Mouse (Mus musculus): ENCODE measurements at regions not wholly inside any gene's neighbourhood (a gene's known extent, or its start where the extent isn't known, plus 50 kb on each side); places are given as distances from the start of the nearest gene placed in this dataset.

DNA sequence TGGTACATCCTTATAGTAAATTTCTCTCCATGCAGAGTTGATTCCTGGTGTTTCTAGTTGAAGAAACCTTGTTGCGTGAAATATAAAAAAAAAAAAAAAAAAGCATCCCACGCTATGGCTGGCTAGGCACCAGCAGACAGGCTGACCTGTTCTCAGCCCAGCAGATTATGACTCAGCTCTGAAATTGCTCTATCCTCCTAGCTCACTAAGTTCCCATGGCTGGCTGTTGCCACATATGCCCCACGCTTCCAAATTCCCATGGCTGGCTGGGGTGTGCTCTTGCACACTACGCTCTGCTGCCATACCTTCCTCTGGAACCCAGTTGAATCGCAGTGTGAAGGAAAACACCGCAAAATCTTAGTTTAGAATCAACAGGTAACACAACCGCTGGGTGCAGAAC lies 270.1 kb downstream of the Mid1ip1 start:
- DNase-seq (ENCODE audit: low spot score in 2 of 2): no peak

DNA sequence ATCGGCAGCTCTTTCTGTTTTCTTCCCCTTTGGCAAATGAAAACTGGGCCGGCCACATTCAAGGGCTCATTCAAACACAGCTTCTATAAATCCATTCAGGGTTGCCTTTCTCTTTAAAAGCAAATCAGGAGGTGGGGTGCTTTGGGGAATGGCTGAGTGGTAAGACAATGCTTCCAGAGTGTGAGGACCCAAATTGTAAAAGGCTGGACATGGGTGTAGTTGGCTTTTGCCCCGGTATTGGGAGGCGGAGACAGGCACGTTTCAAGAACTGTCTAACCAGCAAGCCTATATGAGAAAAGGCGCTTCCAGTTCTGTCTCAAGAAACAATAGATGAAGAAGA lies 277.0 kb downstream of the Mid1ip1 start:
- DNase-seq (ENCODE audit: low spot score in 2 of 2): peak in 1 of 2 experiments; percentile 4

DNA sequence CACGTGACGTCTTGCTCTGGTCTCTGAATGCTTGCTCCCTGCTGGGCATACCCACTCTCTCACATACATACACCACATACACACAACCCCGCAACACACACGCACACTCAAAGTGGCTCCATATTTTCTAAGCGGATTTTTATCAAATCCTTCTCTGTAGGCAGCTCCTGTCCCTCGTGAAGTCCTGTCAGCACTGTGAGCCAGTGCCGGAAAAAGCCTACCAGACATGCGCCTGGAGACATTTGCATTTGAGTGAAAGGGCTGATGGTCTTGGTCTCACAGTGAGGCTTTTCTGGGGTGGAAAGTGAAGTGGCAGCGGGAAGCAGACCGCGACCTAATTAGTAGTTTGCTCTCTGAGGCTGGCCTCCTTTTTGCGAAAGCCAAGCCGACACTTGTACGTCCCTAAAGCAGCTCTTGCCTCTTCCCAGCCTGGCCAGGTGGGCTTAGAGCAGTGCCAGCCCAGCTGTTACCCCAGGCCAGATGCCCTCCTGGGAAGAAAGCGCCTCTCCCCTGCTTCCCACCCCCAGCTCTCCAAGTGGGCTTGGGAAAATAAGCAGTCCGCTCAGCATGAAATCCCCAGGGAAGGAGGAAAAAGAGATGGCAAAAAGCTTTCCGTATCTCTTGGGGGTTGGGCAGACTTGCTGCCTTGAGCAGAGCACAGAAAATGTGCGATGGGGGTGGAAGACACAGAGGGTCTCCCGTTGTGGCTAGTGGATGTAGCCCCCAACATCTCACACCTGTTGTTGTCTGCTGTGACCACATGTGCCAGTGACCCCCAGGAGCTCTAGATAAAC lies 277.6 kb downstream of the Mid1ip1 start:
- DNase-seq (ENCODE audit: low spot score in 2 of 2): peak; percentile 35 to 41

DNA sequence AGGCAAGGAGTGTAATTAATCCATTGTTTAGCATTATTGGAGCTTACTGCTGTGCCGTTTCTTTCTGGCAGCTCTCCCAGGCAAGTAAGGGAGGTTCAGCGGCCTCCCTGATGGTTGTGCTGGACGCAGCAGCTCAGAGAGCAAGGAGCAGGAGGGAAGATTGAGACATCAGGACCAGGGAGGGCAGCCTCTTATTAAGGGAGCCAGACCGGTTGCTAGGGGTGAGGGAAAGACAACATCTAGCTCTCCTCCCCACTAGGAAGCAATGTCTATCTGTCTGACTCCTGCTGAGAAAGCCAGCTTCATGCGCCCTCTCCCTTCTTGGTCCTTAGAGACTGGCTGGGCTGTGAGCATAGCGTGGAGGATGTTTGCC lies 278.2 kb downstream of the Mid1ip1 start:
- peak; percentile 7 to 14 for DNase-seq (ENCODE audit: low spot score in 2 of 2)

DNA sequence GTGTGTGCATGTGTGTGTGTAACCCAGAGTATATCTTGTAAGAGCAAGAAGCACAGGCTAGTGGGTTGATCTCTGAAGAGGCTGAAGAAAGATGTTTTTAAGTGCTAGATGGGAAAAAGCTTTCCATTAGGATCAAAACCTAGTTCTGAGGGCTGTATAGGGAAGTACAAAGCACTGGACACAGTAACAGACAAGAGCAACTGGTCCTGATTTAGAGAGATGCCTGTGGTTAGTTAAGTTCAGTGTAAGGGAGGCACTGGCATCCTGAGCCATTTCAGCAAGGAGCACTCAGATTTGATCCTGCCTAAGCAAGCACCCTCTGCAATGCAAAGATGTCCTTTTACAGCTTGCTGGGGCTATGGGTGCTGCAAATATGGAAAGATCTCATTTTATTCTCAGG lies 280.1 kb downstream of the Mid1ip1 start:
- DNase-seq (ENCODE audit: low spot score in 2 of 2): no peak

DNA sequence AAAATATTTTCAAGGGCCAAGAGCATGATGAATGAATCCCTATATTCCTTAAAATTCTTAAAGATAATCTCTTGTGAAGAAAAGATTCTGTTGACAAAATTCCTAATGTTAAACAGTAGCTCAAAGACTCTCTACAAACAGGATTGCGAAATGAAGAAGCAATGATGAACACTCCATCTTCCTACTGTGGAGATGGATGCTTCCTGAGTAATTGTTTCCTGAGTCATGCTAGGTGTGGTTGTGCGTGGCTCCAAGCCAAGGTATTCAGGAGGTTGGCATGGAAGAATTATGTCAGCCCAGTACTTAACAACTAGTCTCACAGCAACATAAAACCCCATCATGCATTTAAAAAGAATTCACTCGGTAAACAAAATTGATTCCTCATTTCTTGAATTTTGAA lies 286.4 kb downstream of the Mid1ip1 start:
- DNase-seq (ENCODE audit: low spot score in 2 of 2): no peak

DNA sequence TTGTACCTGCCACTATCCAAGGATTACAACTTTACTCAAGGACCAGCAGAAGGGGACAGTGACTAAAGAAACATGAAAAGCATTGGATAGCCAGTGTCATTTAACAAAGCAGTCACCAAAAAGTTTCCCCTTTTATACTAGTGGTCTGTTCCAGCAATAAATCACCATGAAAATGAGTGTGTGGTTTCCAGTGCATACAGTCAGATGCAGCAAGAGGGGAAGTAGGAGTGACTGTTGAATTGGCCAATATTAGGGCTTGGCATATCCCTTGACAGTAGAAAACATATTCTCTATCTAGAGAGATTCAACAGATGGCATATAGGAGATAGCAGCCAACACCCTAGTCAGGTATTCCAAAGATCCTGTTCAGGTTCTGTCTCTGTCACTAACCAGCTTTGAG lies 259.8 kb upstream of the H2al1a start:
- DNase-seq (ENCODE audit: low spot score in 2 of 2): no peak

DNA sequence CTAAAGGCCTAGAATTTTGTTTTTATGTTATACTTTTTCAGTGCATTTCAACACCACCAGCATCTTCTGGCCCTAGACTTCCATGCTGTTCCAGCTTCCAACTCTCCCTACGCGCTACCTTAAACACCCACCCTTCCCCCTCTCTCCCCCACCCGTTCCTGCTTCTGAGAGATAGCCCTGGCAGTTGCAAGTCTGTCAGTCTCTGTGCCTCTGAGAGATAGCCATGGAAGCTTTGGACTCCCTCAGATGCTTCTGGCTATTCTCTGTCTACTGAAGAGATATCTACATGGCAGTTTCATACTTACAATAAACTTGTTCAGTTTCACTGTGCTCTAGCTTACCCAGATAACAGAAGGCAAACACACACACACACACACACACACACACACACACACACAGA lies 252.3 kb upstream of the H2al1a start:
- no peak for DNase-seq (ENCODE audit: low spot score in 2 of 2)

DNA sequence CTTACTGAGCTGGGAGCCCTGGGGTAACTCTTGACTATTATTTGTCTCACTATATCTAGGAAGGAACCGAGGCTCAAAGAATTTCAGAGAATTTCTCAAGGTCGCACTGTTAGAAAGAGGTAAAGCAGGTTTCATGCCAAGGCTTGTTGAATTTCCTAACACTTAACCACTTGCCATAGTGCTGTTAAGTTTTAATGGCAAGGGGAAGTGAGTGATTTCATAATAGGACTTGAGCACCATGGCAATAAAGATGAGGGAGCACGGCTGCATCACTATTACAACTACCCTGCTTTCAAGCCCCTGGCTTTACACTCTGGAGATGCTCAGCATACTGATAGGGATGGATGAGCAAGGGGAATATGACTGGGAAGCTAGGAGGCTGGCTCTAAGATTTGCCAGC lies 216.9 kb upstream of the H2al1a start:
- DNase-seq (ENCODE audit: low spot score in 2 of 2): no peak

DNA sequence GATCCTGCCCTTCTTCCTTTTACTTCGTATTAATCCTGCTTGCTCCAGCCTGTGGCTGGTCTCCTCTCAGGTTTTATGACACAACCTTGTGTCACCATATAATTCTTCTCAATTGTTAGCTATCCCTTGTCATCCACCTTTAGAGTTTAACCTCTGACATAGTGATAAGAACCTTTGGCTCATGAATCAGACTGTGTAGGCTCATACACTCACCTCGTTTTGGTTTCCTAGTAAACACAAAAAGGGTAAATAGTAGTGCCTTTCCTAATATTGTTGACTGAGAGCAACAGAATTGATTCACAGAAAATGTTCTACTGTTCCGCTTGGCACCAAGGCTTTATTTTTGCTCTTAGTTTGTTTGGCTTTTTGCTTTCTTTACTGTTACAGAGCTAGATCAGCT lies 216.2 kb upstream of the H2al1a start:
- no peak for DNase-seq (ENCODE audit: low spot score in 2 of 2)

DNA sequence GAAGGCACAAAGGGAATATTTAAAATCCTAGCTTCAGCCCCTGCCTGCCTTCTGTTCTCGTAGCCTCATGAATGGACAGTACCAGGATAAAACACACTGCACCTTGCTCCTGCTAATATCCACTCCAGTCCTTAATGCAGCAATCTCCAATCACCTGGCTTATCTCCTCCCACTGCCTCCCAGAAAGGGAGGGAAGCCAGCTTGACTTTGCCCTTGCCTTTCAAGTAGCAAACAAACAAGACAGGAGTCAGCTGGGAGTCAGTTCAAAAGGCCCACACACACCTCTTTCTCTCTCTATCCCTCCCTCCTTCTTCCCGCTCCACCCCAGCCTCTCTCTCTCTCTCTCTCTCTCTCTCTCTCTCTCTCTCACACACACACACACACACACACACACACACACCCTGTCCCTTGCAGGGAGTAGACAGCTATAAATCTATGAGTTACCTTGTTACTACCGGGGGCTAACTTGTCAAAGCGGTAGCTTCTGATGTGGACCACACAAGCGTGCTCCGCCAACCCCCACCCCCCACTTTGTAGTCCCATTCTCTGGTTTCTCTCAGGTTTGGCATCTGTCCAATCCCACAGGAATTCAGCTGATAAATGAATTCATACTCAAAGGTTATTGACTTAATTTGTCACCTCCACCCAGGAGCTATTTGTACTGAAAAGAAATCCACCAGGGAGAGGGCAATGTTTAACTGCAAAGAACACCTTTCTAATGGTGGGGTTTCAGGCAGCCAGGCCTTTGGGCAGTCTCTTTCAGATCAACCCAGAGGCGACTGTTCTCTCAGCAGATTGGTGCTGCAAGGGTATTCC lies 212.6 kb upstream of the H2al1a start:
- no peak for DNase-seq (ENCODE audit: low spot score in 2 of 2)

DNA sequence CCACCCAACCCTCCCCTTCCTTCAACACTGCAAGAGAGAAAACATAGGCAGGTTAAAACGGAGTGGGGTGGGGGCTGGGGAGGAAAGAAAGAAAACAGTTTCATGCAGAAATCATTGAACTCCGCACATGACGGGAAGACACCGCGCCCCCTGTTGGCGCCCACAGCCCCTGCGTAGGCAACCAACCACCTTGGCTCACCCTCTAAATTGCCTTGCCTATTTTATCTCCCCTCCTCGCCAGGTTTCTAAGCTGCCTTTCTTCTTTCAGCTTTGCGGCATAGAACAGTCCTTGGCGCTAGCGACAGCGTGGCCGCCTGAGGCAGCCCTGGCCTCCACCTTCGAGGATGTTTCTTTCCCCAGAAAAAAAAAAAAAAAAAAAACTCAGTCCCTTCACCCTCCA lies 211.1 kb upstream of the H2al1a start:
- peak in 1 of 2 experiments; percentile 15 for DNase-seq (ENCODE audit: low spot score in 2 of 2)

DNA sequence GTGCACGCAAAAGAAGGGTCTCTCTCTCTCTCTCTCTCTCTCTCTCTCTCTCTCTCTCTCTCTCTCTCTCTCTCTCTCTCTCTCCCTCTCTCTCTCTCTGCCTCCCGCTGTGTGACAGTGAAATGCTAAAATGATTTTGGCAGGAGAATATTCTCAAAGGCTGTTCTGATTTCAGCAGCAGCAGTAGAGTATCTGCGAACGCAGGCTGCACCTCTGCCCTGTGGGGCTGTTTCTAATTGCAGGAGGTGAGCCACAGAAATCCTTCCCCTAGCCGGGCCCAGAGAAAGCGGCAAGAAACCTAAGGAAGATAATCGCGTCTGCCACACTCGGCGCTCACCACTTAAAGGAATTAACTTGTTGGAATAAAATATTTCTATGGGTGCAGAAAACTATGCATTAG lies 210.6 kb upstream of the H2al1a start:
- no peak for DNase-seq (ENCODE audit: low spot score in 2 of 2)

DNA sequence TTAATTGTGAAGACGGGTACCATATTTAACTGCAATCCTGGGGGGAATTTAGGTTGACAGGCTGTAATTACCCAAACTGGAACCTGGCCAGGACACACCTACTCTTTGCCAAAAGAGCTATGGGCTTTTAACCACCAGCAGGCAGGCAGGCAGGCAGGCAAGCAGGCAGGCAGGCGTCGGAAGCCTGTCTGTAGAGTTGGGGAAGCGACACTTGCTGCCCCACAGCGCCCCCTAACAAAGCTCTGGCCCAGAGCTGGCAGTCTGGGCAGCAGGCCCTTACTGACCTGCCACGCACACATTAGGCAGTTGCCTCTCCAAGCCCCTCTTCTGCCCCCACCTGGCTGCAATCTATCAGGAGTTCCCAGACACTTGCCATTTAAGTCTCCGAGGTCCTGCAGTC lies 208.6 kb upstream of the H2al1a start:
- peak in 1 of 2 experiments; percentile 15 for DNase-seq (ENCODE audit: low spot score in 2 of 2)

DNA sequence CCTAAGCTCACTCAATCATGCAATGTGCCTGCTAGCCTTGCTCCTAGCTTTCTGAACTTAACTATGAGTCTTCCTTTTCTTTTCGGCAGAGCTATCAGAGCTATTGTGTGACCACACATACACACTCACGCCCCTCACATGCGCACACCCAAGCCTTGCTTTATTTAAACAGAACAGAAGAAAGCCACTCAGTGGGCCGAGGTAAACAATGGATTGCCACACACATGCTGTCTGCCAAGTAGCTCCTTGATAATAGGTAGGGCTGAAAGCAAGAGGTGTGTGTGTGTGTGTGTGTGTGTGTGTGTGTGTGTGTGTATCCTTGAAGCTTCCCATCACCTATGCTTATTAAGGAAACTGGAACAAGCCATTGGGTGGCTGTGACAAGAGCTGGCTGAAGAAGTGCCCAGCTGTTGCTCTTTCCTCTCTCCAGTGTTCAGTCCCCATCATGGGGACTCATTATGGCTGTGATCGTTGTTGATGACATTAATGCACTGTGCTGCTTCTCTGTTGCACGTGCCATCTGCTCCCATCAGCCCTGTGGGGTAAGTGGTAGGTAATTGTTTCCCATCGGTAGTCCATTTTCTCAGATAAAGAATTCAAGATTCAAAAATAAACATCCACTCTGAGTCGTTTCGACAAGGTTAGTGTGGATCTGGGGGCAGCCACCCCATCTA lies 201.3 kb upstream of the H2al1a start:
- DNase-seq (ENCODE audit: low spot score in 2 of 2): no peak

DNA sequence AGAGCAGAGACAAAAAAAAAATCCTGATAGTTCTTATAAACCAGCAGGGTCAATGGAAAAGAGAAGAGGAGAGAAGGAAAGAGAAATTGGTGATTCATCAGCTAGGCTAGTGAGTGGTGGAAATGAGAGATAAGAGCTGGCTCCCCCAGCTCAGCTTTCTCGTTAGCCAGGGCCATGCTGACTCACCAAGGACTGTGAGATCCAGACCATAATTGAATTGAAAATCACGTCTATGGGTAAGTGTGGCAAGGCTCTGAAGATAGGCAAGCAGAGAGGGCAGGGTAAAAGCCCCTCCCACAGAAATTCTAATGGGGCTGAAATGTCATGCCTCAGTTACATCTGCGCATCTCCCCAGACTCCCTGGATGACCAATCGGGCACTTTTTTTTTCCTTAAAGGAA lies 200.7 kb upstream of the H2al1a start:
- DNase-seq (ENCODE audit: low spot score in 2 of 2): no peak

DNA sequence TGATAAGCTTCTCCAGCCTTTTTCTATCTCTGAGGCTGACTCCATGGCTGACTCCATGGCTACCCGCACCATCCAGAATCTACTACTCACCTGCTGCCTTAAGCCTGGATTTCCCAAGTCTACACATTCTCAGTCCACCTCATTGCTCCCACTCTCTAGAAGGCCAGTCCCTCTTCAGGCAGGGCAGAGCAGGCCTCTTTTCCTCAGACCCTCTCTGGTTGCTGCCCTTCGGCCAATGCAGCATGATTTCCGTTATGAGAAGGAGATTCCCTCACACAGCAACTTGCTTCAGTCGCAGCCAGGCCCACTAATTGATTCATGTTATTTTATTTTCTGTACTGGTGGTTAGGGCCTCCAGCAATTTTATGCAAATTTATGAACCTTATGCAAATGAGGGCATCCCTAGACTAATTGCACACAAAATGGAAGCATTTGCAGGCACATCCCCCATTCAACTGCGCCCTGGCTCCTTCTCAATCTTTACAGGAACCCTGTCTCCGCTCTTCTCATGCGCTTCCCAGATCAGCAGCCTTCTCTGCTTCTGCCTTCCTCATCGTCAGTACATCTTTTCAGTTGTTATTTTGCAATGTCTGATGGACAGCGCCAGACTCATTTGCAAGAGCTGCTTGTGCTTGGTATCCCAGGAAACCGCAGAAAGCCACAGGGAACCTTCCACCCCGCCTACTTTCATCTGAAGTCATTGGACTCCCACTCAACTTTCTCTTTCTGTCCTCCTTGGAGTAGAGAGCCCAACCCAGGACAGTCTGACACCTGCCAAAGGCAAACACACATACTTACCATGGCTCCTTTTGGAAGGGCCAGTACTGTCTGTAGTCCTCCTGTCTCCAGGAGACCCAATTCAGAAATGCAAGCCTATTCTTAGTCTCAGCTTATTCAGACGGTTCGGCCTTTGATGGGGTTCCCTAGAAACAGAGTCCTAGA lies 199.6 kb upstream of the H2al1a start:
- peak; percentile 21 to 27 for DNase-seq (ENCODE audit: low spot score in 2 of 2)

DNA sequence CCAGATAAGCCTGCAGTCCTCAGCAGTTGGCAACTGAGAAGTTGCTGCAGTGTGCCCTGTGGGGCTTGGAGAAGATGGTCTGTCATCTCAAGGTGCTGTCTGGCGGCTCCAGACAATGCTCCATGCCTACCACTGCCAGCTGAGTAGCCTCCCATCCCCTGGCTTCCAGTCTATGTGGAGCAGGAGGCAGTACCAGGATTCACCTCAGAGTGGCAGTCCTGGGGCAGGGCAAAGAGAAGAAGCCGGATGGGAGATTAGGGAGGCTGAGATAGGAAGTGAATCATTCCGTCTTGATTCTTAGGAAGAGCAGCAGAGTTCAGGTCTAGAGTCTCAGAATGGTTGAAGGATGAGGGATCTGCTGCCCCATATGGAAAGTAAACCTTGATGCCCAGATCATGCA lies 198.1 kb upstream of the H2al1a start:
- peak in 1 of 2 experiments; percentile 12 for DNase-seq (ENCODE audit: low spot score in 2 of 2)

DNA sequence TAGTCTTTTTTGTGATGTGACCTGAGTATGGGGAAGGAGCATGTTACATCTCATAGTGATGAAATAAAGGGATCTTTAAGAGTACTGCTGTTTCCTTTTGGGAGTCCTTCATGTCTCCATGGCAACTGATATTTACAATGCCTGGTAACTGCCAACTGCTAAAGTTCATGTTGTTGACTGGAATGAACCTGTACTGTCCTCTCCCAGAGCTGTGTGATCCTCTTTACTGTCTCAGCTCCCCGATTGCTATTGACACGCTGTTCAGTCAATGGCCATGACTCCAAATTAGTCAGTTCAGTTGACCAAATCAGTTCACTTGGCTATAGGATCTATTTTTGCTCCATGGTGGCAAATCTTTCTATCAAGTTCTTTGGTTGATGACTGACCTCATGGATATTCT lies 167.8 kb upstream of the H2al1a start:
- no peak for DNase-seq (ENCODE audit: low spot score in 2 of 2)

DNA sequence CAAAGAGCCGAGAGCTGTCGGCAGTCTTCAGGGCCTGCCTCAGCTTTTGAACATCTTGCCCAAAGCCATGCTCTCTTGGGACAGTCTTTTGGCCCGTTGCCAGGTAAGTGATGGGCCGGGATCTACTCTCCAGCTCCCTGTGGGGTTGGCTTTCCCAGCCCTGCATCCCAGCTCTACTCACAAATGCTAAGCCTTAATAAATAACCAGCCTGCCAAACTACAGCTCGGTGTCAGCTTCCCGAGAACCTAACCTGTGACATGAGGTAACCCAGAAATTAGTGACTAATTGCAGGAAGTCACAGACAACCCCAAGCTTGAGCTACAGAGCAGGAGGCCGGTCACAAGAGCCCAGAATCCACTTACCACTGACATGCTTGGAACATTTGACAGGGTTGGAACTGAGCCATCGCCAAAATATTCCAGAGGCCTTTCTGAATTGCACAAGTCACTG lies 159.1 kb upstream of the H2al1a start:
- DNase-seq (ENCODE audit: low spot score in 2 of 2): no peak

DNA sequence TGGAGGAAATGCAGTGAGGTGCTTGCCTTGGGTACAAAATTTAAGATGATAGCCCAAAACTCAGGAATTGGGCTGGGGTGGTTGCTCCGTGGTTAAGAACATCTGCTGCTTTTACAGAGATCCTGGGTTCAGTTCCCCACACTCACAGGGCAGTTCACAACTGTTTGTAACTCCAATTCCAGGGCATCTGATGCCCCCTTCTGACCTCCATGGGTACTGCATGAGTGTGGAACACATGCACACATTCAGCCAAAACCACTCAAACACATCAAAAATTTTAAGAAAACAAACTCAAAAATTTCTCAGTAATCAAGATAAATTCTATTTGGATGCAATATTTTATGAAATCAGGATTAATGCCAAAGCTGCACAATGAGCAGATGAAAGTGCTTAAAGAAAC lies 157.8 kb upstream of the H2al1a start:
- DNase-seq (ENCODE audit: low spot score in 2 of 2): no peak

Data from layer of hippocampus, adult 8-10 months (tissue).